Mouse (Mus musculus) hindbrain, postnatal 0 days (tissue): ENCODE results near the gene Gng10. TPM values are rescaled to one million over a fixed set of nuclear protein-coding genes. Genes with fewer than 3 reads are reported as not detected.

Experiments used
- ATAC-seq: fragments of 200-750 bp; cut with Nextera tagmentation; 2 replicates; pipeline ENCODE4 v1.8.0; 2017; ENCODE audit warnings: mild to moderate bottlenecking, moderate TSS enrichment, moderate library complexity
- DNase-seq: peaks from one replicate; pipeline ENCODE4 v3.0.0-alpha.2; 2015; ENCODE audit warnings: low spot score
- H3K27ac ChIP-seq: fragments of 300-500 bp; sonication (generic); 2 replicates; pipeline ENCODE4 v1.5.1; 2014; ENCODE audit warnings: mild to moderate bottlenecking
- H3K27me3 ChIP-seq: fragments of 300-500 bp; sonication (generic); 2 replicates; pipeline ENCODE4 v1.6.1; 2014; ENCODE audit warnings: low read length, mixed read lengths; ENCODE audit not compliant: insufficient read depth
- H3K36me3 ChIP-seq: fragments of 300-500 bp; sonication (generic); 2 replicates; pipeline ENCODE4 v1.6.1; 2014; ENCODE audit warnings: low read length, mixed read lengths; ENCODE audit not compliant: insufficient read depth
- H3K4me1 ChIP-seq: fragments of 300-500 bp; sonication (generic); 2 replicates; pipeline ENCODE4 v1.6.1; 2014; ENCODE audit warnings: antibody characterized with exemption, low read length, mixed read lengths; ENCODE audit not compliant: insufficient read depth
- H3K4me2 ChIP-seq: fragments of 300-500 bp; sonication (generic); 2 replicates; pipeline ENCODE4 v1.6.1; 2014; ENCODE audit warnings: low read depth, mild to moderate bottlenecking, low read length, moderate library complexity, mixed read lengths
- H3K4me3 ChIP-seq: fragments of 300-500 bp; sonication (generic); 2 replicates; pipeline ENCODE4 v1.5.1; 2014; ENCODE audit warnings: low read length
- H3K9ac ChIP-seq: fragments of 300-500 bp; sonication (generic); replicated peaks from 2 replicates; pipeline ENCODE4 v1.6.1; 2014; ENCODE audit warnings: mild to moderate bottlenecking, low read length, moderate library complexity, mixed read lengths
- H3K9me3 ChIP-seq: fragments of 300-500 bp; sonication (generic); 2 replicates; pipeline ENCODE4 v1.6.1; 2016; ENCODE audit warnings: low read length, mixed read lengths
- CTCF ChIP-seq: IDR thresholded peaks from 2 replicates; pipeline ENCODE4 v1.5.1; 2016; ENCODE audit warnings: antibody characterized with exemption, control low read depth, low read depth
- WGBS: fragments of 180-500 bp; shearing (Covaris S2); extraction: QIAGEN DNeasy Blood & Tissue Kit; methylation state at CpG from one replicate; pipeline ENCODE4 v1.1.7; 2014; 5-methylcytosine and 5-hydroxymethylcytosine counted together
- polyA plus RNA-seq: library from polyadenylated mRNA; unstranded; fragments of >200 nt; fragmentation: Nextera tagmentation; extraction: Ambion mirVana; gene quantifications from 2 replicates; pipeline ENCODE4 v1.2.1, GENCODE M21; 2015
- total RNA-seq: library from RNA; depleted of rRNA; stranded (reverse); fragments of >200 nt; gene quantifications from 2 replicates; pipeline ENCODE4 v1.2.3, GENCODE M21; 2014

The Gng10 gene
- total and polyA plus RNA-seq, 2 experiments from 2014 or later, result 86.0 to 184 TPM

GRCm38 (mm10) chr4:59015181-59015580 is 19.7 kb upstream of the Gng10 start:
- H3K27ac ChIP-seq, result no peak overlapping the region
- H3K27me3 ChIP-seq, result no peaks in the 10 kb centered on the region
- ATAC-seq (no peak), DNase-seq (no peak)
- no peak for TF ChIP-seq CTCF
- 83% methylated on average over 3 of the region's 3 CpGs for whole genome bisulfite sequencing
- H3K9me3 ChIP-seq, result no peaks in the 10 kb centered on the region
- peaks cover 19% of the 10 kb centered on the region; the same call in 1 of the 2 replicates for H3K36me3 ChIP-seq
- H3K9ac ChIP-seq, result no peak overlapping the region
- no peak overlapping the region for H3K4me2 ChIP-seq
- no peaks in the 10 kb centered on the region for H3K4me1 ChIP-seq
- no peak overlapping the region for H3K4me3 ChIP-seq

GRCm38 (mm10) chr4:59016922-59017321 is 18.0 kb upstream of the Gng10 start:
- no peaks in the 10 kb centered on the region for H3K4me1 ChIP-seq
- peaks cover 24% of the 10 kb centered on the region; the same call in 1 of the 2 replicates for H3K36me3 ChIP-seq
- H3K9me3 ChIP-seq, result no peaks in the 10 kb centered on the region
- H3K27me3 ChIP-seq, result no peaks in the 10 kb centered on the region
- WGBS, result 92% methylated on average over 2 of the region's 2 CpGs
- DNase-seq, result no peak
- no peak for ATAC-seq
- H3K4me3 ChIP-seq, result no peak overlapping the region
- H3K9ac ChIP-seq, result no peak overlapping the region
- no peak overlapping the region for H3K4me2 ChIP-seq
- no peak overlapping the region for H3K27ac ChIP-seq
- TF ChIP-seq CTCF, result no peak

- ATAC-seq (peak; percentile 27; the same call in 1 of the 2 replicates), DNase-seq (no peak)
- TF ChIP-seq CTCF, result no peak
- H3K4me1 ChIP-seq, result peaks cover 4% of the 10 kb centered on the region; the same call in 1 of the 2 replicates
- no peaks in the 10 kb centered on the region for H3K27me3 ChIP-seq
- H3K9ac ChIP-seq, result peak overlapping the region; percentile 87; the same call in 1 of the 2 replicates
- WGBS, result 73% methylated on average over 10 of the region's 10 CpGs
- peak overlapping the region; percentile 64 for H3K4me2 ChIP-seq
- peak overlapping the region; percentile 96 for H3K27ac ChIP-seq
- H3K4me3 ChIP-seq, result peak overlapping the region; percentile 80
- H3K36me3 ChIP-seq, result no peaks in the 10 kb centered on the region
- no peaks in the 10 kb centered on the region for H3K9me3 ChIP-seq
These were observed 467 bp upstream of the Gng10 start for GRCm38 (mm10) chr4:59034325-59034917.

GRCm38 (mm10) chr4:59035786-59036350 is 980 bp downstream of the Gng10 start:
- ATAC-seq, result peak; percentile 11; the same call in 1 of the 2 replicates
- peak; percentile 8 for DNase-seq
- Histone ChIP-seq H3K9me3 (no peaks in the 10 kb centered on the region), H3K4me3 (peak overlapping the region; percentile 80), H3K9ac (peak overlapping the region; percentile 87), H3K27ac (peak overlapping the region; percentile 96), H3K27me3 (no peaks in the 10 kb centered on the region), H3K36me3 (no peaks in the 10 kb centered on the region), H3K4me2 (peak overlapping the region; percentile 64), H3K4me1 (peaks cover 4% of the 10 kb centered on the region; the same call in 1 of the 2 replicates)
- TF ChIP-seq CTCF, result no peak
- 53% methylated on average over 18 of the region's 18 CpGs for WGBS

GRCm38 (mm10) chr4:59036490-59037127 is 1.7 kb downstream of the Gng10 start:
- H3K9ac ChIP-seq, result no peak overlapping the region
- ATAC-seq (no peak), DNase-seq (peak; percentile 81)
- no peaks in the 10 kb centered on the region for H3K36me3 ChIP-seq
- H3K4me2 ChIP-seq, result peak overlapping the region; percentile 64
- H3K9me3 ChIP-seq, result no peaks in the 10 kb centered on the region
- WGBS, result 54% methylated on average over 13 of the region's 13 CpGs
- H3K4me1 ChIP-seq, result peaks cover 4% of the 10 kb centered on the region; the same call in 1 of the 2 replicates
- H3K4me3 ChIP-seq, result no peak overlapping the region
- peak; percentile 85 for TF ChIP-seq CTCF
- H3K27me3 ChIP-seq, result no peaks in the 10 kb centered on the region
- H3K27ac ChIP-seq, result no peak overlapping the region

- H3K4me1 ChIP-seq, result peaks cover 4% of the 10 kb centered on the region; the same call in 1 of the 2 replicates
- ATAC-seq (no peak), DNase-seq (no peak)
- no peak overlapping the region for H3K9ac ChIP-seq
- H3K27me3 ChIP-seq, result no peaks in the 10 kb centered on the region
- H3K36me3 ChIP-seq, result no peaks in the 10 kb centered on the region
- H3K4me2 ChIP-seq, result no peak overlapping the region
- WGBS, result 89% methylated on average over 3 of the region's 3 CpGs
- H3K9me3 ChIP-seq, result no peaks in the 10 kb centered on the region
- H3K4me3 ChIP-seq, result no peak overlapping the region
- no peak for TF ChIP-seq CTCF
- no peak overlapping the region for H3K27ac ChIP-seq
These were observed 2.6 kb downstream of the Gng10 start for GRCm38 (mm10) chr4:59037525-59037924.
